Mouse (Mus musculus) left cerebral cortex, adult 8-10 months (tissue): ENCODE data around the gene Sec24b. TPM values are rescaled to one million over a fixed set of nuclear protein-coding genes. Genes with fewer than 3 reads are reported as not detected.

Experiments
- DNase-seq, 2 experiments: peaks; one replicate each; pipeline ENCODE4 v3.0.0; 2022; ENCODE audit warnings: low spot score in 2 of 2
- total RNA-seq, 4 experiments: library from RNA; stranded (reverse); gene quantifications; 2 replicates each; pipeline ENCODE4 v1.2.4; 2022

Gene Sec24b
- total RNA-seq, 4 experiments from 2014 or later = 56.3 to 71.2 (median 60.3) TPM

GRCm38 (mm10) chr3:129981756-129982155, 79.6 kb downstream of the Sec24b start:
- no peak for DNase-seq

DNA sequence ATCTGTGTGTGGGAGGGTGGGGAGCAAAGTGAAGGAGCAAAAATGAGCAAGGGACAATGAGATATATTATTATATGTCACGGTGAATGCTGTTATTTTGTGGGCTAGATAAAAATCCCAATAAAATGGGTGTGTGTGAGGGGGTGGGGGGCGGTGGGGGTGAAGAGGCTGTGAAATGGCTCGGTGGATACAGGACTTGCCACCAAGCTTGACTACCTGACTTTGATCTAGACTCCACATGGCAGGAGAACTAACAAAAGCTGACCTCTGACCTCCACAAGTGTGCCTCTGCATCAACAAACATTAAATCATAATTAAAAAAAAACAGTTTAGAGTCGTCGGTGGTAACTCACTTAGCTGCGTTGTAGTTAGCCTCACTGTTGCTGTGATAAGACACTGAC, 81.8 kb downstream of the Sec24b start:
- no peak for DNase-seq

DNA sequence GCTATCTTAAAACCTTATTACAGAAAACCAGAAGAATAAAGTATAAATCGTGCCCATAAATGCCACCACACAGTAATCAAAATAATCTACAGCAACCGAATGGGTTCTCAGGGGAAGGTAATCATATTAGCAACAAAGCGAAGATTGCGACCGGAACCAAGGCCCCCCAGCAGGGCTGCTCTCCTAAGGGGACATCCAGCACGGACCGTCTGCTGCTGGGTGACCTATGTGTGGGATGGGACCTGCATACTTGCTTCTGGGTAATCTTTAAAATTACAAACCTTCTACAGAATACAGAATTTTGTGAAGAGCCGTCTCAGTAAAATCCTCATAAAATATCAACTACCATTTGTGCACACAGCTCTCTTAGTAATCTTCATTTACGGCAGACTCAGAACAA, 82.6 kb downstream of the Sec24b start:
- DNase-seq = no peak

DNA sequence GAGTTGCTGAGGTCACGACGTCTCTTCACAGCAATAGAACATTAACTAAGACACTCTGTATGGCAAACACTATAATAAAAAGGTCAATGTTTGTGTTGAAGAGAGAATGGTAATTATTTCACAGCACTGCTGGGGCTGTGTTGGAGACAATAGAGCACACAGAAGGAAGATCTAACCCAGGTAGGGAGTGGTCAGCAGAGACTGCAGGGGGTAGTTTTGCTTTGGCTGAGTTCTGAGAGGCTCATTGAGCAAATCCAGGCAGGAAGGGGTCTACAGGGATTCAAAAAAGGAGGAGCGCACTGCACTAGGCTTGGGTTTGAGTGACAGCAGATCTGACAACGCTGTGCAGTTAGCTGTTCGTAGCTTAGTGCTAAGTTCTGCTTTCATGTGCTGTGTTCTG, 85.0 kb downstream of the Sec24b start:
- DNase-seq = no peak

- no peak for DNase-seq
These were observed 90.5 kb downstream of the Sec24b start for GRCm38 (mm10) chr3:129970529-129971515.

GRCm38 (mm10) chr3:129969432-129970395, 91.6 kb downstream of the Sec24b start, which contains the start of gene Mcub:
Gene Mcub (minus strand): TSS chr3:129970206.
- no peak for DNase-seq

GRCm38 (mm10) chr3:129969031-129969430, 92.3 kb downstream of the Sec24b start:
- no peak for DNase-seq

DNA sequence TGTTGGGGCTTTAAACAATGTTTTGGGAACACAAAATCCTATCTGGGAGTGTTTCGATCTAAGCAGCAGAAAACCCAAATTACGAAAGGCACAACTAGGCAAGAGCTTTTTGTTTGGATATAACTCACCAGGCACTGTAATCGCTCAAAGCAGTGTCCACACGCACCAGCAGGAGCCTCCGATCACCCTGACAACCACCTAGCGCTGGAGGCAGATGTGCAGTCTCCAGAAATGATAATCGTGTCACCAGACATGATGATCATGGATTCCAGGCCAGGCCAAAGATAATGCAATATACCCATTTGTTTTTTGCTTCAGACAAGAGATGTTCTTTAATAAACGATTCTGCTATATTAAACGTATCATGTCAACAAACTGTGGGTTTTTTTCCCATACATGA, 93.5 kb downstream of the Sec24b start:
- DNase-seq = no peak

GRCm38 (mm10) chr3:129964681-129965080, 96.7 kb downstream of the Sec24b start:
- DNase-seq = no peak

DNA sequence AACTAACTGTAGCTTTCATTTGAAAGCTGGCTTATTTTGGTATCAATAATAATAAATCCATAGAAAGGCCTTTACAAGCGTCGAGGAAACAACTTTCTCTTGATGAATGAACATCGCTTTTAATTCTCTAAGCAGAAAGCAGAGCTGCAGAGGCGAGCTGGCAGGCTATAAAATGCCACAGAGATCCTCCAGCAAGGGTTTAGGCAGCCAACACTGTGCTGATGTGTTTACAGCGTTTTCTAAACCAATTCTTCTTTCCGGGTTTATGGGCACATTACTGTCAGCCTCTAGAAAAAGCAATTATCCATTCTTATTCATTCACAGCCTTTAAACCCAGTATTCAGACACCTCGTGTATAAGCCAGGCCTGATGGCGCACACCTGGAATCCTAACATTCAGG, 98.8 kb downstream of the Sec24b start:
- no peak for DNase-seq

DNA sequence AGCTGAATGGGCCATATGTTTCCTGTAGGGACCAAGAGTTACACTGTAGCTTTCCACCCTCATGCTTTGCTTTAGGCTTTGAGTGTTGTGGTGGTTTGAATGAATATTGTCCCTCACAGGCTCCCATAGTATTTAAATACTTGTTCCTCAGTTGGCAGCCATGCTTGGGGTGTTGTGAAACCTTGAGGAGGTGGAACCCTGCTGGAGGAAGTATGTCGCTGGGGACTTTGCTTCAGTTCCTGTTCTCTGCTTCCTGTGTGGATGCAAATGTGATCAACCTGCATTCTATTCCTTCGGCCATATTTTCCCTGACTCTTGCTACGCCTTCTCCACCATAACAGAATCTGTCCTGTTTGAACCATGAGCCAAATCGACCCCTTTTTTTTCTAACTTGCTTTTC, 108.1 kb downstream of the Sec24b start:
- DNase-seq = no peak

DNA sequence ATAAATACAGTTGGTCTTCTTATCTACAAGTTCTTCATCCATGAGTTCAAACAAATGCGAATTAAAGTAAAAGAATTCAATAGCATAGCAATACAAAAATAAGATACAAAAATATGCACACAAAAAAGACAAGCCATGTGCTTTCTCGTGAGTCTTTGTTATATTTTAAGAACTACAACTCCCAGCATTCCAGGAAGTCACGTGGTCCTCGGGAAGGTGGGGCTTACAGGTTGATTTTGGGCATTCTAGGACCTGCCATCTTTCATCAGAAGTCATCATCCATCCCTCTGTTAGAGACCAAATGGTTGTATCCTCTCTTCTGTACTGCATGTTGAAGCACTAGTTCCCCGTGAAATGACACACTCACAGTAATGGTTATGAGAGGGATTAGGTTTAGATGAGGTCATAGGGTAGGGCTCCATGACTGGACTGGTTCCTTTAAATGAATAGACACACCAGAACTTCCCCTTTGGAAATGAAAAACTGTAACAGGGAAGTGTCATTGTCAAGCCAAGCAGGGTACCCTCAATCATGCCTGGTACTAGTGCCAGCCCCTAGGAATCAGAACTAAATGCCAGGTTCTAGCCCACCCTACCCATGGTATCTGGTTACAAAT, 112.1 kb downstream of the Sec24b start:
- DNase-seq = no peak

- peak in 1 of 2 experiments; percentile 50 for DNase-seq
These were observed 113.0 kb downstream of the Sec24b start for GRCm38 (mm10) chr3:129948359-129948758.

DNA sequence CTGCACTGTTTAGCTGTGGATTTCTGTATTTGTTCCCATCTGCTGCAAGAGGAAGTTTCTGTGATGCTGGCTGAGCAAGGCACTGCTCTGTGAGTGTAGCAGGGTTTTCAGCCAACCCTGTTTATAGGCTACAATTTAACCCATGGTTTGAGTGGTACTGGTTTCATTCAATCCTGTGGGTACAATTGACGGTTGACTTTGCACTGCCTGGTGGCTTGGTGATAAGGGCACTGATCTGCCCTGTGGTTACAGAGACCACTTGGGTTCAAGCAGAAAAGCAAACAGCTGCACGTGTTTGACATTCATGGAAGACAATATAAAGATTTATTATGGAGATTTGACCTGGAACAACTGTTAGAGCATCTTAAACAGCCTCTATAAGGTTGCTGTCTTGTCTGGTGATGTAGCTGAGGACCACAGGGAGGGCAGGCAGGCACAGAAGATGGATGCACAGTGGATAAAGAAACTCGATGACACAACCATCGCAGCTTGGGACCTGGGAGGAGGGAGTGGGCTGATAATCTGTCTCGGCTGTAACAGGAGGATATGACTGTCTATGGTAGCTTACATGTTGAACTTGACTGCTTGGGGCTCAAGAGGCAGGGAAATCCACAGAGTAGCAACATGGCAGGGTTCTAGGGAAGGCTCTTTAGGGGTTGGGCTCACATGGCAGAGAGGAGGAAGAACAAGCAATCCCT, 115.0 kb downstream of the Sec24b start:
- DNase-seq = no peak

- DNase-seq = no peak
These were observed 117.5 kb downstream of the Sec24b start for GRCm38 (mm10) chr3:129943813-129944212.

- no peak for DNase-seq
These were observed 120.1 kb downstream of the Sec24b start for GRCm38 (mm10) chr3:129941291-129941690.

GRCm38 (mm10) chr3:129940780-129941179, 120.6 kb downstream of the Sec24b start:
- no peak for DNase-seq

GRCm38 (mm10) chr3:129939058-129939457, 122.3 kb downstream of the Sec24b start:
- no peak for DNase-seq

DNA sequence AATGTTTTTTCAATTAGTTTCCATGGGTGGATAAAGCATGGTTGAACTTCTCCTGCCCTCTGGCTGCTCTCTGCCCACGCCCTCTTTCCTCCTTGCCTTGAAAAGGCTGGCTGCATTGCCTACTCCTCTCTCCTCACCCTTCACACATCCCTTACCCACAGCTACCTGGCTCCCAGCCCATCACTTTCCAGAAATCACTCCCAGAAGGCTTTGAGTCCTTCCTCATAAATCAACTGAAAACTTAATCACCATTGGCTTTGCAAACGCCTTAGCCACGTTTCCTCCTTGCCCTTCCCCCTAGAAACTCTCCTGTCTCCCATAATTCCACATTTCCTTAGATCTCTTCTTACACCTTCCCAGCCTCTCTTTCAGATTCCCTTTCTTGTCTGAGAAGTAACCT, 123.5 kb downstream of the Sec24b start:
- DNase-seq = no peak

DNA sequence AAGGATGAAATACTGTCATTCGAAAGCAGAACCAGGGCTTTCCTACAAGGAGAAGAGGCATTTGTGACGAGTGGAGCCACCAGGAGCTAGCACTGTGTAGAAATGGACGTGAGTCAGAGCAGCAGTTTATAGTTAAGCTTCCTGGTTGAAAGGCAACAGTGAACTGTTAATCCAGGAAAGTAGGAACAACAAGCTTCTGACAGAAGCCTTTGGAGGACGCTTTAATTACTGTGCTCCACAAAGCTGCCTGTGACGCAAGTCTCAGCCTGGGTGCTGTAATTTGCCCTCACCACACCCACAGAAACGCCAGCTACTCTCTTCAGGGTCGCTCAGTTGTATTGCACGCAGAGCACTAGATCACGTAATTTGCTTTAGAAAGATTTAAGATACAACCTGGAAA, 124.8 kb downstream of the Sec24b start:
- DNase-seq = no peak
